Mouse (Mus musculus): ENCODE results near the gene Pygm.
A peak's percentile ranks its signal among the peaks of the same experiment; 100 is the strongest.

The Pygm gene

GRCm38 (mm10) chr19:6385821-6386220, 1.6 kb downstream of the Pygm start:
- no peak for DNase-seq (ENCODE audit: low spot score in 2 of 2)

GRCm38 (mm10) chr19:6386234-6386633, 2.0 kb downstream of the Pygm start:
- DNase-seq (ENCODE audit: low spot score in 2 of 2) = no peak

- DNase-seq (ENCODE audit: low spot score in 2 of 2) = no peak
Observed at GRCm38 (mm10) chr19:6388006-6388405, 3.8 kb downstream of the Pygm start.

- no peak for DNase-seq (ENCODE audit: low spot score in 2 of 2)
Observed at GRCm38 (mm10) chr19:6389803-6390202, 5.6 kb downstream of the Pygm start.

- DNase-seq (ENCODE audit: low spot score in 2 of 2) = no peak
Observed at GRCm38 (mm10) chr19:6390251-6390650, 6.1 kb downstream of the Pygm start.

- no peak for DNase-seq (ENCODE audit: low spot score in 2 of 2)
Observed at GRCm38 (mm10) chr19:6392743-6393393, 8.7 kb downstream of the Pygm start.

GRCm38 (mm10) chr19:6393637-6394036, 9.4 kb downstream of the Pygm start:
- DNase-seq (ENCODE audit: low spot score in 2 of 2) = no peak

GRCm38 (mm10) chr19:6396237-6396636, 12.0 kb downstream of the Pygm start:
- DNase-seq (ENCODE audit: low spot score in 2 of 2) = no peak

- no peak for DNase-seq (ENCODE audit: low spot score in 2 of 2)
Observed at GRCm38 (mm10) chr19:6397582-6398249, 13.5 kb downstream of the Pygm start.

- DNase-seq (ENCODE audit: low spot score in 2 of 2) = peak in 1 of 2 experiments; percentile 60
Observed at GRCm38 (mm10) chr19:6398447-6399284, 14.5 kb downstream of the Pygm start.

GRCm38 (mm10) chr19:6399285-6400095, 15.3 kb downstream of the Pygm start, which contains the start of gene Rasgrp2:
Rasgrp2 (plus strand) TSS chr19:6399340.
- no peak for DNase-seq (ENCODE audit: low spot score in 2 of 2)

- no peak for DNase-seq (ENCODE audit: low spot score in 2 of 2)
Observed at GRCm38 (mm10) chr19:6400096-6401086, 16.2 kb downstream of the Pygm start.

GRCm38 (mm10) chr19:6401131-6401815, 17.1 kb downstream of the Pygm start:
- DNase-seq (ENCODE audit: low spot score in 2 of 2) = peak; percentile 58 to 80

- DNase-seq (ENCODE audit: low spot score in 2 of 2) = no peak
Observed at GRCm38 (mm10) chr19:6401951-6402350, 17.8 kb downstream of the Pygm start.

- no peak for DNase-seq (ENCODE audit: low spot score in 2 of 2)
Observed at GRCm38 (mm10) chr19:6403869-6404268, 19.7 kb downstream of the Pygm start.

GRCm38 (mm10) chr19:6405433-6405832, 21.2 kb downstream of the Pygm start:
- DNase-seq (ENCODE audit: low spot score in 2 of 2) = no peak

GRCm38 (mm10) chr19:6407109-6407508, 22.9 kb downstream of the Pygm start:
- DNase-seq (ENCODE audit: low spot score in 2 of 2) = no peak

- no peak for DNase-seq (ENCODE audit: low spot score in 2 of 2)
Observed at GRCm38 (mm10) chr19:6407816-6408510, 23.8 kb downstream of the Pygm start.

- DNase-seq (ENCODE audit: low spot score in 2 of 2) = no peak
Observed at GRCm38 (mm10) chr19:6408749-6409148, 24.6 kb downstream of the Pygm start.

All from cerebellum, postnatal 4 days (tissue).